8 mouse cellular contexts compared by ENCODE assay signal in genomic region chr17:43801595-43802373, GRCm38 (mm10). TPM values are rescaled to one million over a fixed set of nuclear protein-coding genes. Genes with fewer than 3 reads are reported as not detected.
DNase-seq lines count a peak whose midpoint lies in the region.

No protein-coding gene starts in this region.

- DNase-seq in adrenal gland, adult 2 months = peak; percentile 69
- peak; percentile 63 to 68 for DNase-seq in cerebellum, postnatal 14 days
- peak; percentile 19 to 28 for DNase-seq in frontal cortex, postnatal 25 days (ENCODE audit: low spot score in 2 of 2)
- DNase-seq in hindbrain, embryonic 10.5 days (ENCODE audit: low spot score) = peak; percentile 72
- peak; percentile 7 to 18 for DNase-seq in layer of hippocampus, postnatal 25 days (ENCODE audit: extremely low spot score in 1 of 2, low spot score in 1 of 2)
- DNase-seq in lung, postnatal 10 days = peak; percentile 69
- peak; percentile 43 for DNase-seq in retina, postnatal 7 days (ENCODE audit: low read depth, low spot score)
- DNase-seq in T-cell, adult 2 months (ENCODE audit: low spot score) = no peak

- peaks cover 28% of the 10 kb centered on the region for H3K27me3 ChIP-seq in hindbrain, embryonic 10.5 days (ENCODE audit: insufficient read depth, poor library complexity, severe bottlenecking)

- WGBS in hindbrain, embryonic 10.5 days = under 1% methylated on average over 52 of the region's 55 CpGs

- no peaks in the 10 kb centered on the region for H3K36me3 ChIP-seq in hindbrain, embryonic 10.5 days

- H3K9me3 ChIP-seq in hindbrain, embryonic 10.5 days = no peaks in the 10 kb centered on the region

- peaks cover 15% of the 10 kb centered on the region for H3K4me1 ChIP-seq in hindbrain, embryonic 10.5 days (replicated peaks)

- peak overlapping the region; percentile 74 for H3K4me3 ChIP-seq in hindbrain, embryonic 10.5 days

- H3K27ac ChIP-seq in hindbrain, embryonic 10.5 days = peak overlapping the region; percentile 86

RNA-seq across cellular contexts. Expression of gene Rcan2, which starts 0.6 kb away (rescaled TPM):
- 1 to 10 TPM; 5.2 to 6.9 TPM for total RNA-seq in adrenal gland, adult 2 months (2021)
- 2.3 and 2.6 TPM in 2 replicates for polyA plus RNA-seq in adrenal gland, adult 2 months (2012; rRNA removed)
- polyA plus RNA-seq in hindbrain, embryonic 10.5 days (2016; fragmentation: Nextera tagmentation; extraction: Ambion mirVana) = 8.5 and 23.0 TPM in 2 replicates
- 10 to 100 TPM; 61.8 to 70.1 TPM for total RNA-seq in layer of hippocampus, postnatal 25 days (2021)

Comparison
In these comparisons a context has a peak if more than half of its experiments do, and no peak if none do; other contexts are left out.
1. RNA of gene Rcan2, which starts 0.6 kb away (total RNA-seq): 61.8 to 70.1 TPM in layer of hippocampus, postnatal 25 days; 5.2 to 6.9 TPM in adrenal gland, adult 2 months; every median in the first group is over 4 times any median in the second.